Mouse (Mus musculus) heart, embryonic 16.5 days (tissue): ENCODE results near the gene Tbl1x. TPM values are rescaled to one million over a fixed set of nuclear protein-coding genes. Genes with fewer than 3 reads are reported as not detected.

ENCODE experiments used
- ATAC-seq: fragments of 200-750 bp; cut with Nextera tagmentation; replicated peaks from 2 replicates; pipeline ENCODE4 v1.8.0; 2017; ENCODE audit warnings: moderate number of reproducible peaks; ENCODE audit not compliant: insufficient read depth, low FRiP score; ENCODE audit errors: extremely low read depth
- H3K27ac ChIP-seq: fragments of 300-500 bp; sonication (generic); 2 replicates; pipeline ENCODE4 v1.5.1; 2014; ENCODE audit warnings: mild to moderate bottlenecking, low read length, control low read depth, moderate library complexity
- H3K27me3 ChIP-seq: fragments of 300-500 bp; sonication (generic); 2 replicates; pipeline ENCODE4 v1.6.1; 2014; ENCODE audit warnings: low read length, mixed read lengths; ENCODE audit not compliant: control insufficient read depth, insufficient read depth
- H3K36me3 ChIP-seq: fragments of 300-500 bp; sonication (generic); 2 replicates; pipeline ENCODE4 v1.6.1; 2014; ENCODE audit not compliant: control insufficient read depth, insufficient read depth
- H3K4me1 ChIP-seq: fragments of 300-500 bp; sonication (generic); 2 replicates; pipeline ENCODE4 v1.6.1; 2014; ENCODE audit warnings: low read length, mixed read lengths; ENCODE audit not compliant: control insufficient read depth, insufficient read depth
- H3K4me2 ChIP-seq: fragments of 300-500 bp; sonication (generic); 2 replicates; pipeline ENCODE4 v1.6.1; 2014; ENCODE audit warnings: low read depth, mild to moderate bottlenecking, control low read depth, low read length
- H3K4me3 ChIP-seq: fragments of 300-500 bp; sonication (generic); 2 replicates; pipeline ENCODE4 v1.5.1; 2014; ENCODE audit warnings: mild to moderate bottlenecking, control low read depth, low read length
- H3K9ac ChIP-seq: fragments of 300-500 bp; sonication (generic); 2 replicates; pipeline ENCODE4 v1.6.1; 2014; ENCODE audit warnings: low read length, control low read depth
- H3K9me3 ChIP-seq: fragments of 300-500 bp; sonication (generic); replicated peaks from 2 replicates; pipeline ENCODE4 v1.6.1; 2016; ENCODE audit warnings: low read length; ENCODE audit not compliant: control insufficient read depth
- WGBS: fragments of 180-500 bp; shearing (Covaris S2); extraction: QIAGEN DNeasy Blood & Tissue Kit; methylation state at CpG from one replicate; pipeline ENCODE4 v1.1.7; 2014; 5-methylcytosine and 5-hydroxymethylcytosine counted together
- polyA plus RNA-seq: library from polyadenylated mRNA; unstranded; fragments of >200 nt; fragmentation: Nextera tagmentation; extraction: Ambion mirVana; gene quantifications from 2 replicates; pipeline ENCODE4 v1.2.1, GENCODE M21; 2015

Tbl1x gene
- polyA plus RNA-seq, 1 experiment from 2014 or later: 55.5 TPM

DNA sequence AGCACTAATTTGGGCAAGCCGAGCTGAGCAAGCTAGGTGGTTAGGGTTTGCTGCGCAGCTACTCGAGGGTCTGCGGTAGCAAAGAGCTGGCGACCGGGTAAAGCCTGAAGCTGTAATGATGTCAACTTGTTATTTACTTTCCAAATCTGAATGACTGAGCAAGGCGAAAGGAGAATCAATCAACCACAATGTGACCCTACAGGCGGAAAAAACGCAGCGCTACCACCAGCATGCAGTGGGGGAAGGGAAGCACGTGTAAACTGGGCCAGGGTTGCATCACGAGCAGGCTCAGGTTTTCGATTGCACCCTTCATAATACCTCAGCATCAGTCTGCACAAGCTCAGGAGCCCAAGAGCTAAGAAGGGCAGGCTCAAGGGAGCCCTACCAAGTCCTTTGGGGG, 1.7 kb upstream of the Tbl1x start:
- WGBS: 10% methylated on average over 13 of the region's 13 CpGs
- peak; percentile 39; the same call in 1 of the 2 replicates for ATAC-seq

DNA sequence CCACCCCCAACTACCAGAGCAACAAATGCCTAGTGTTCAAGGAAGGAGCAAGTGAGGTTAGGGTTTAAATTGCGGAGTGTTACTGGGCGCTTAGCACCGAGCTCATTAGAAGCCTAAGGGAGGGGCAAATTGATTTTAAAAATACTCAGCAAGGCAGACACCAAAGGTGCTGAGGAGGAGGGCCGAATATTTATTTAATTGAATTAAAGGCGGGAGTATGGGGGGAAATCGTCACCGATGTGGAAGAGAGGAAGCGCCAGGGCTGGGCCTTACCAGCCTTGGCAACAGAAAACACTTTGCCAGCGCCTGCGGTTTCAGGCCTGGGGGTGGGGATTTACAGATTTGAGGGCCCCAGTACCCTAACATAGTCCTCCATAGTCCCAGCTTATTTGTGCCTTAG, 1.0 kb upstream of the Tbl1x start:
- H3K4me1 ChIP-seq: peaks cover 4% of the 10 kb centered on the region
- ATAC-seq: no peak
- peak overlapping the region; percentile 98 for H3K27ac ChIP-seq
- H3K36me3 ChIP-seq: no peaks in the 10 kb centered on the region
- peak overlapping the region; percentile 63 for H3K4me2 ChIP-seq
- H3K9me3 ChIP-seq: no peaks in the 10 kb centered on the region
- WGBS: 19% methylated on average over 10 of the region's 10 CpGs
- H3K4me3 ChIP-seq: peak overlapping the region; percentile 34
- no peaks in the 10 kb centered on the region for H3K27me3 ChIP-seq
- H3K9ac ChIP-seq: no peak overlapping the region

More for the DNA sequence above, 1.7 kb upstream of the Tbl1x start:
- no peak overlapping the region; the same call in 1 of the 2 replicates for H3K9ac ChIP-seq
- H3K36me3 ChIP-seq: no peaks in the 10 kb centered on the region
- H3K9me3 ChIP-seq: no peaks in the 10 kb centered on the region
- H3K27me3 ChIP-seq: no peaks in the 10 kb centered on the region
- H3K4me3 ChIP-seq: peak overlapping the region; percentile 34
- H3K4me2 ChIP-seq: peak overlapping the region; percentile 63
- H3K4me1 ChIP-seq: peaks cover 3% of the 10 kb centered on the region
- peak overlapping the region; percentile 98 for H3K27ac ChIP-seq

DNA sequence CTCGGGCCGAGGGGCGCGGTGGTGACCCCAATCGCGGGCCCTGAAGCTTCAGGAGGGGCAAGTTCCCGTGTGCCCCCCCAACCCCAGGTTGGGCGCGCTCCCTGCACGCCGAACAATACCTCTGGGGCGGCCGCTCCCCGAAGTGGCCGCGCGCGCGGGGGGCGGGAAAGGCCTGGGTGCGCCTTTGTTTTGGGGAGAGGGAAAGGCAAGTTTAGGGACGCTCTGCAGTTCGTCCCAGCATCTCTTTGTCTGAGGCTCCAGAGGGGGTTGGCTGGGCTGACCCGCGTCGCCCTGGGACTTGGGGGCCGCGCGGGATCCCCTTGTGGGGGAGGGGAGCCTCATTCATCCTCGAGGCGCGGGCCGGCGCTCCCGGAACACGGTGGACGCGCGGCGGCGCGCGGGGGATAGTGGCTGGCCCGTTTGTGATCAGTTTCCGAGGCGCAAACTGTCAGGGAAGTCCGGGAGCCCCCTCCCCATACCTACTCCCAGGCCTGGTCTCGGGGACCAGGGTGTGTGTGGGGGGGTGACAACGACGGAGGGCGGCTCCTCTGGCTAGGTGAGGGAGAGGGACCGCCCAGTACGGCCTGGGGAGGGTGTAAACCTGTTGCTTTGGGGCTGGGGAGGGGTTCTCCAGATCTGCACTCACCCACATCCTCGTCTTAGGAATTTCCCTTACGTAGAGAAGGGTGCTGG, 634 bp downstream of the Tbl1x start:
- peak; percentile 15 for ATAC-seq
- no peaks in the 10 kb centered on the region for H3K27me3 ChIP-seq
- WGBS: 14% methylated on average over 30 of the region's 55 CpGs
- H3K36me3 ChIP-seq: no peaks in the 10 kb centered on the region
- H3K9ac ChIP-seq: peak overlapping the region; percentile 93
- H3K4me1 ChIP-seq: peaks cover 8% of the 10 kb centered on the region
- H3K9me3 ChIP-seq: no peaks in the 10 kb centered on the region
- peak overlapping the region; percentile 98 for H3K27ac ChIP-seq
- H3K4me3 ChIP-seq: peak overlapping the region; percentile 80
- peak overlapping the region; percentile 63 for H3K4me2 ChIP-seq

DNA sequence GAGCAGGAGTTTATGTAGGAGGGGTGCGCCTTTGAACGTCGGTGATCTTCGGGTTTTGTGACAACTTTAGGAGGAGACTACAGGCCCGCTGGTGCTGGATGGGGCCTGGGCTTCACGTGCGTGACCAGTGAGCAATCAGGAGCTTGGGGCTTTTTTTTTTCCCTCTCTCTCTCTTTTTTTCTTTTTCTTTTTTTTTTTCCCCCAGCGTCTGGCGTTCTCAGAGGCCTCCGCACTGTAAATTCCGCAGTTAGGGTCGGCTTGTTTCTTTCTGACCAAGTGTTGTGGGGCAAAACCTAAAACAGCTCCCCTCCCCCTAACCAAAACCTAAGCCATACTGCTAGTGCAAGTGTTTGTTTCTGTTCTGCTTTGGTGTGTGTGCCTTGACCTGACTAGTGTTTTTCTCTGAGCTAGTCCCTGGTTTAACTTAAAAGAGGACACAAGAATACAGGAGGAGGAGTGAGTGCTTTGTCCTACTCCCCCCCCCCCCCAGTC, 1.2 kb downstream of the Tbl1x start:
- Histone ChIP-seq H3K27me3 (no peaks in the 10 kb centered on the region), H3K4me2 (peak overlapping the region; percentile 63), H3K4me3 (peak overlapping the region; percentile 80), H3K9ac (peak overlapping the region; percentile 93), H3K27ac (peak overlapping the region; percentile 98), H3K4me1 (peaks cover 8% of the 10 kb centered on the region), H3K36me3 (no peaks in the 10 kb centered on the region), H3K9me3 (no peaks in the 10 kb centered on the region)
- ATAC-seq: no peak
- WGBS: 22% methylated on average over 12 of the region's 12 CpGs

DNA sequence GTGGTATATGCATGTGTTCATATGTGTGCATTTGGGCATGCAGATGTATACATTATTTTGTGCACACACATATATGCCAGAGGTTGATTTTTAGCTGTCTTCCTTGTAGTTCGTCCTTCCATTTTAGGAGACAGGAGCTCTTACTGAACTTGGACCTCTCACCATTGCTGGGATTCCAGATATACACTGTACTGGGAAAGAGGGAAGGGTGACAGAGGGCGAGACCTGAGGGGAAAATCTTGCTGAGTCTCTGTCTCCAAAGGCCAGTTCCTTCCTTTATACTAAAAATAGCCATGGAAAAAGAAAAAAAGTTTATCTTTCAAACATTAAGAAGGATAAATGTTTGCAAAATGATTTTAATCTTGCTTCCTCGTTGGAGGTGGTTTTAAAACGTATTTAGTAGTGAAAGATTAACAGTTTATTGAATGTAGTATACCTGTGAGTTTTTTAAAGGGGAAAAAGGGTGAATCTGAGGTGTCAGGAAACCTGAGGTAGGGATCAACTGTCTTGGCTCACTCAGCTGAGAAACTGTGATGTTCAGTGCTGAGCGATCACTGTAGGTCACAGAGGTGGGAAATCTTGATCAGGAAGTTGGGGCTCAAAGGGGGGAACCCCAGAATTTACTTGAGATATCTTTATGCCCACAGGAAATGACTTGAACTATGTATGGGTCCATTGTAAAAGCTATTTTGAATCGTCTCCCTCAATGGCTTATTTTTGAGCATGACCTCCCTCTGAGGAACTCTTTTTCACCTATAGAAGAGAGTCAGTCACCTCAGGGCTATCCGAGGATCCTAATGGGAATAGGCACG, 6.7 kb downstream of the Tbl1x start:
- H3K9me3 ChIP-seq: no peaks in the 10 kb centered on the region
- ATAC-seq: no peak
- H3K9ac ChIP-seq: no peak overlapping the region
- H3K4me1 ChIP-seq: peaks cover 19% of the 10 kb centered on the region
- no peak overlapping the region for H3K4me3 ChIP-seq
- 26% methylated on average over 8 of the region's 8 CpGs for WGBS
- H3K27me3 ChIP-seq: no peaks in the 10 kb centered on the region
- H3K4me2 ChIP-seq: no peak overlapping the region
- H3K27ac ChIP-seq: peak overlapping the region; percentile 23
- no peaks in the 10 kb centered on the region for H3K36me3 ChIP-seq

DNA sequence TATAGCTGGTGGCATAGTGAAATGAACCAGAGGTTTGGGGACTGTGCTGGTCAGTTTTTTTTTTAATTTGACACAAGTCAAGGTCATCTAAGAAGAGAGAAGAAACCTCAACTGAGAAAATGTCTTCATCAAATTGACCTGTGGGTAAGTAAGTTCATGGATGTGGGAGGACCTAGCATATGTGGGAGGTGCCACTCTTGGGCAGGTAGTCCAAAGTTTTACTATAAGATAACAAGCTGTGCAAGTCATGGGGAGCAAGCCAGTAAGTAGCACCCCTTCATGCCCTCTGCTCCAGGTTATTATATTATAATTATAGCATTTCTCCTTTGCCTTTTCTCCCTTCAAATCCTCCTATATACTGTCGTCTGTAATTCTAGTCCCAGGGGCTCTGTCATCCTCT, 8.1 kb downstream of the Tbl1x start:
- H3K9ac ChIP-seq: no peak overlapping the region
- H3K4me3 ChIP-seq: no peak overlapping the region
- no peaks in the 10 kb centered on the region for H3K36me3 ChIP-seq
- 72% methylated on average over 1 of the region's 1 CpGs for WGBS
- no peak overlapping the region for H3K27ac ChIP-seq
- no peak for ATAC-seq
- H3K27me3 ChIP-seq: no peaks in the 10 kb centered on the region
- H3K4me1 ChIP-seq: peaks cover 22% of the 10 kb centered on the region
- no peaks in the 10 kb centered on the region for H3K9me3 ChIP-seq
- no peak overlapping the region for H3K4me2 ChIP-seq

DNA sequence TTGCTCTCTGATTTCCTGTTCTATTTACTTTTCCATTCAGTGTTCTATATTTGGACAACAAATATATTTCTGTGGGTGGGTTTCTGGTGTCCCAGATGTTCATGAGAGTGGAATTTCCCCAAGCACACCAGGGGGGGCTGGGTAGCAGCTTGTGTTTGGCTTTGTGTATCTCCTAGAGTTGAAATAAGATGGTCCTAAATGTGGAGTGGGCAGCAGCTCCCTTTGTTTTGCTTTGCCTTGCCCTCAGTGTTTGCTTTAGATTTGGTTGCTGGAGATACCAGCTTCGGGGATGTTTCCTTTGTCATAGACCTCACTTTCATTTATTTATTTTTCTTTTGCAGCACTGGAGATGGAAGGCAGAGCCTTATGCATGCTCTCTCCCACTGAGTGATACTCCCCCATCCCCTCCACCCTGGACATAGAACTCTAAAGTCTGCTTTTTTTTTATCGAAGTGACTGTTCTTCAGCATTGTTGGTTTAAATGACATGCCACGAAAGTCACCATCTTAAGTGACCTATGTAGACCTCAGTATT, 12.1 kb downstream of the Tbl1x start:
- H3K27me3 ChIP-seq: no peaks in the 10 kb centered on the region
- no peak for ATAC-seq
- H3K36me3 ChIP-seq: peaks cover 3% of the 10 kb centered on the region; the same call in 1 of the 2 replicates
- no peak overlapping the region for H3K27ac ChIP-seq
- H3K4me2 ChIP-seq: no peak overlapping the region
- H3K4me1 ChIP-seq: peaks cover 10% of the 10 kb centered on the region
- H3K9ac ChIP-seq: no peak overlapping the region
- H3K9me3 ChIP-seq: no peaks in the 10 kb centered on the region
- 33% methylated on average over 3 of the region's 3 CpGs for WGBS
- H3K4me3 ChIP-seq: no peak overlapping the region

DNA sequence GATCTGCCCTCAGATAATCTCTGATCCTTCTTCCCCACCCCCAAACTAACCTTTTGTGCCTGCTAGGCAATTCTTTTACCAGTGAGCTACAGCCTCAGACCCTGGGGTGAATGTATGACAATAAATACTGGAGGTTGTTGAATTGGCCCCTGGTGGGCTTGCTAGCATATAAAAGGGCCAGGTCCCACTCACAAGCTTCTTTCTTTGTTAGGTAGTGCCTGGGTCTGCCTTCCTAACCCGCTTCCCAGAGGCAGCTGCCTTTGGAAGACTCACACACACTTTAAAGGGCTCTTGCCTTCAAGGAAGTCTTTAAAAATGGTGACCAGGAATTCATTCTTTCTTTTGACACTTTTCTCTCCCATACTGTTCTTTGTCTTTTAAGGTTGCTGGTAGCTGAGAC, 14.4 kb downstream of the Tbl1x start:
- 67% methylated on average over 1 of the region's 1 CpGs for WGBS
- peaks cover 3% of the 10 kb centered on the region; the same call in 1 of the 2 replicates for H3K36me3 ChIP-seq
- no peak overlapping the region for H3K27ac ChIP-seq
- peaks cover 5% of the 10 kb centered on the region for H3K4me1 ChIP-seq
- no peaks in the 10 kb centered on the region for H3K9me3 ChIP-seq
- H3K27me3 ChIP-seq: no peaks in the 10 kb centered on the region
- H3K4me3 ChIP-seq: no peak overlapping the region
- H3K9ac ChIP-seq: no peak overlapping the region
- ATAC-seq: no peak
- H3K4me2 ChIP-seq: no peak overlapping the region

DNA sequence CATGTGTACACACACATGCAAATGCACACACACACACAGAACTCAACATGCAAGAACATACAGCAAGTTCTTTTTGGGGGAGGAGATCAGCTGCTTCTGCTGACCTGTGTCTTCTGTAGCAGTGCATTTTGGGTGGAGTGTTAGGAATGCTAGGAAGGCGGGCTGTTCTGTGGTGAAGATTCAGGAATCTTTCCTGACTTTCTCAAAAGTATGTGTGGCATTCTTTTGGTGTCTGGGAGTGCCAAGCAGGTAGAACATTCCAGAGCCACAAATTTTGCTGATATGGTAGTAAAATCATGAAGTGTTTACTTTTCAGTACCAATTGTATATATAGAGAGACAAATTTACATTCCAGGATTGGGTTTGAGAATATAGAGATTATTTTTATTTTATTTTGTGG, 17.6 kb downstream of the Tbl1x start:
- WGBS: 71% methylated on average over 1 of the region's 1 CpGs
- Histone ChIP-seq H3K36me3 (peaks cover 3% of the 10 kb centered on the region; the same call in 1 of the 2 replicates), H3K9ac (no peak overlapping the region), H3K4me1 (peaks cover 3% of the 10 kb centered on the region), H3K27ac (no peak overlapping the region), H3K4me2 (no peak overlapping the region), H3K9me3 (no peaks in the 10 kb centered on the region), H3K27me3 (no peaks in the 10 kb centered on the region), H3K4me3 (no peak overlapping the region)
- no peak for ATAC-seq
